Mouse (Mus musculus): ENCODE measurements around the gene Pim1. TPM values are rescaled to one million over a fixed set of nuclear protein-coding genes. Genes with fewer than 3 reads are reported as not detected.

Gene Pim1
- polyA plus RNA-seq, 1 experiment from 2014 or later, result 27.4 TPM

DNA sequence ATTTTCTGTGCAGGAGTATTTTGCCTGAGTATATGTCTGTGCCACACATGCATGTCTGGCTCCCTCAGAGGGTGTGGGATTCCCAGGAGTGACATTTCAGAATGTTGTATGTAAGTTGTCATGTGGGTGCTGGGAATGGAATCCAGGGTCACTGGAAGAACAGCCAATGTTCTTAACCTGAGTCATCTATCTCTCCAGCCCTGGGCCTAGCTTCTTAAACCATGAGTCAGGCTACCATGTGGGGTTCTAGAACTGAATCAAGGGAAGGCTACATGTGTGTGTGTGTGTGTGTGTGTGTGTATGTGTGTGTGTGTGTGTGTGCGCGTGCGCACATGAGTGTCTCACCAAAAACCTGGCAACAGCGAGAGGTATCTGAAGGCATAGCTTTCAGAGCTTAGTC lies 34.1 kb upstream of the Pim1 start:
- no peaks in the 10 kb centered on the region for H3K36me3 ChIP-seq
- no peaks in the 10 kb centered on the region for H3K27me3 ChIP-seq (ENCODE audit: low read depth, poor library complexity, severe bottlenecking)
- no peak overlapping the region for H3K4me3 ChIP-seq
- DNase-seq (ENCODE audit: low spot score), result no peak
- WGBS, result 93% methylated on average over 4 of the region's 4 CpGs
- H3K27ac ChIP-seq, result peak overlapping the region; percentile 91
- 0 out of 2 replicates have a peak, but pooled peaks cover 2% of the 10 kb centered on the region for H3K9me3 ChIP-seq (replicated peaks)
- peaks cover 63% of the 10 kb centered on the region for H3K4me1 ChIP-seq

- no peaks in the 10 kb centered on the region for H3K36me3 ChIP-seq
- no peaks in the 10 kb centered on the region for H3K27me3 ChIP-seq (ENCODE audit: low read depth, poor library complexity, severe bottlenecking)
- no peak for DNase-seq (ENCODE audit: low spot score)
- H3K4me1 ChIP-seq, result peaks cover 61% of the 10 kb centered on the region
- no peak overlapping the region for H3K4me3 ChIP-seq
- peak overlapping the region; percentile 91 for H3K27ac ChIP-seq
- 0 out of 2 replicates have a peak, but pooled peaks cover 2% of the 10 kb centered on the region for H3K9me3 ChIP-seq (replicated peaks)
- 65% methylated on average over 2 of the region's 2 CpGs for WGBS
Measured at GRCm38 (mm10) chr17:29456926-29457325, 33.6 kb upstream of the Pim1 start.

DNA sequence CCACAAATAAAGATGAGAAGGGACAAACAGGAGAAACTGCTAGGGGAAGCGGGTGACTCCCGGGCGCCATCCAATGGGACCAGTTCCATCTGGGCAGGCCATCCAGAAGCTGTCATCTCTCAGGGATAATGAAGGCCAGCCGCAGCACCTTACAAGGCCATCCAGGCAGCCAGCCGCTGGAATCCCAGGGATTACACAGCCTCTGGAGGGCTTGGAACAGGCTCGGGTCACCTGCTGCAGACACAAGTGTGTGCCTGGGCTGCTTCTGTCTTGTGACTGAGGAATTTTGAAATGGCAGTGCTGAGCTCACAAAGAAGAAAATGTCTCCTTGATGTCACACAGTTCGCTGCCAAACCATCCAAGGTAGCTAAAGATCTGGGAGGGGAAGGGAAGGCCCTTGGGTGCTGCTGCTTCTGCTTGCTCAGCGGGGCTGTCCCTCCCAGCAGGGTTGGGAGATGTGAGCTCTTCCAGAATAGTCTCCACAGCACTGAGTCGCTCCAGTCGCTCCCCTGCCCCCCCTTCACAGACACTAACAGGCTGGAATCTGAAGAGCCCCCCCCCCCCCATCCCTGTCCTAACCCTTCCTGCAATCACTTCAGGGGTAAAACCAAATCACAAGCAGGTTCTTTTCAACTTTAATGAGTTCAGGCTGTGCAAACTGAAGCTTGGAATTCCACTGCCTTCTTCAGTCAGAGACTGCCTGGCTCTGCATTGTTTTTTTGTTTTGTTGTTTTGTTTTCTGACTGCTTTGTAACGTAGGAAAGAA lies 32.6 kb upstream of the Pim1 start:
- no peaks in the 10 kb centered on the region for H3K27me3 ChIP-seq (ENCODE audit: low read depth, poor library complexity, severe bottlenecking)
- peak overlapping the region; percentile 22 for H3K4me3 ChIP-seq
- 0 out of 2 replicates have a peak, but pooled peaks cover 2% of the 10 kb centered on the region for H3K9me3 ChIP-seq (replicated peaks)
- peak overlapping the region; percentile 91 for H3K27ac ChIP-seq
- peaks cover 68% of the 10 kb centered on the region for H3K4me1 ChIP-seq
- H3K36me3 ChIP-seq, result no peaks in the 10 kb centered on the region
- peak; percentile 66 for DNase-seq (ENCODE audit: low spot score)
- 16% methylated on average over 11 of the region's 11 CpGs for WGBS

- H3K36me3 ChIP-seq, result no peaks in the 10 kb centered on the region
- H3K9me3 ChIP-seq (replicated peaks), result no peaks in the 10 kb centered on the region
- H3K4me1 ChIP-seq, result peaks cover 84% of the 10 kb centered on the region
- H3K27ac ChIP-seq, result peak overlapping the region; percentile 91
- peak overlapping the region; percentile 43 for H3K4me3 ChIP-seq
- DNase-seq (ENCODE audit: low spot score), result peak; percentile 69
- H3K27me3 ChIP-seq (ENCODE audit: low read depth, poor library complexity, severe bottlenecking), result no peaks in the 10 kb centered on the region
- 2% methylated on average over 24 of the region's 24 CpGs for WGBS
Measured at GRCm38 (mm10) chr17:29459321-29460118, 31.0 kb upstream of the Pim1 start.

GRCm38 (mm10) chr17:29460119-29460505 lies 30.4 kb upstream of the Pim1 start:
- DNase-seq (ENCODE audit: low spot score), result no peak
- H3K4me1 ChIP-seq, result peaks cover 89% of the 10 kb centered on the region
- no peaks in the 10 kb centered on the region for H3K36me3 ChIP-seq

GRCm38 (mm10) chr17:29463627-29464026 lies 26.9 kb upstream of the Pim1 start:
- peak overlapping the region; percentile 49 for H3K4me3 ChIP-seq
- 1% methylated on average over 13 of the region's 13 CpGs for WGBS
- no peaks in the 10 kb centered on the region for H3K27me3 ChIP-seq (ENCODE audit: low read depth, poor library complexity, severe bottlenecking)
- H3K4me1 ChIP-seq, result peaks cover 95% of the 10 kb centered on the region
- H3K36me3 ChIP-seq, result no peaks in the 10 kb centered on the region
- H3K27ac ChIP-seq, result peak overlapping the region; percentile 91
- H3K9me3 ChIP-seq (replicated peaks), result no peaks in the 10 kb centered on the region
- DNase-seq (ENCODE audit: low spot score), result peak; percentile 76

More at GRCm38 (mm10) chr17:29460119-29460505, 30.4 kb upstream of the Pim1 start:
- peak overlapping the region; percentile 91 for H3K27ac ChIP-seq
- no peaks in the 10 kb centered on the region for H3K27me3 ChIP-seq (ENCODE audit: low read depth, poor library complexity, severe bottlenecking)
- no peaks in the 10 kb centered on the region for H3K9me3 ChIP-seq (replicated peaks)
- WGBS, result 21% methylated on average over 5 of the region's 5 CpGs
- peak overlapping the region; percentile 43 for H3K4me3 ChIP-seq

GRCm38 (mm10) chr17:29464068-29464467 lies 26.5 kb upstream of the Pim1 start:
- Histone ChIP-seq H3K36me3 (no peaks in the 10 kb centered on the region), H3K27ac (peak overlapping the region; percentile 91), H3K9me3 (replicated peaks) (no peaks in the 10 kb centered on the region), H3K4me3 (peak overlapping the region; percentile 49), H3K27me3 (ENCODE audit: low read depth, poor library complexity, severe bottlenecking) (no peaks in the 10 kb centered on the region), H3K4me1 (peaks cover 91% of the 10 kb centered on the region)
- peak; percentile 91 for DNase-seq (ENCODE audit: low spot score)
- WGBS, result under 1% methylated on average over 14 of the region's 14 CpGs

- Histone ChIP-seq H3K27me3 (ENCODE audit: low read depth, poor library complexity, severe bottlenecking) (no peaks in the 10 kb centered on the region), H3K9me3 (replicated peaks) (no peaks in the 10 kb centered on the region), H3K4me3 (peak overlapping the region; percentile 49), H3K27ac (peak overlapping the region; percentile 91), H3K4me1 (peaks cover 90% of the 10 kb centered on the region), H3K36me3 (no peaks in the 10 kb centered on the region)
- WGBS, result 3% methylated on average over 17 of the region's 17 CpGs
- peak; percentile 55 for DNase-seq (ENCODE audit: low spot score)
Measured at GRCm38 (mm10) chr17:29464519-29465140, 25.9 kb upstream of the Pim1 start.

DNA sequence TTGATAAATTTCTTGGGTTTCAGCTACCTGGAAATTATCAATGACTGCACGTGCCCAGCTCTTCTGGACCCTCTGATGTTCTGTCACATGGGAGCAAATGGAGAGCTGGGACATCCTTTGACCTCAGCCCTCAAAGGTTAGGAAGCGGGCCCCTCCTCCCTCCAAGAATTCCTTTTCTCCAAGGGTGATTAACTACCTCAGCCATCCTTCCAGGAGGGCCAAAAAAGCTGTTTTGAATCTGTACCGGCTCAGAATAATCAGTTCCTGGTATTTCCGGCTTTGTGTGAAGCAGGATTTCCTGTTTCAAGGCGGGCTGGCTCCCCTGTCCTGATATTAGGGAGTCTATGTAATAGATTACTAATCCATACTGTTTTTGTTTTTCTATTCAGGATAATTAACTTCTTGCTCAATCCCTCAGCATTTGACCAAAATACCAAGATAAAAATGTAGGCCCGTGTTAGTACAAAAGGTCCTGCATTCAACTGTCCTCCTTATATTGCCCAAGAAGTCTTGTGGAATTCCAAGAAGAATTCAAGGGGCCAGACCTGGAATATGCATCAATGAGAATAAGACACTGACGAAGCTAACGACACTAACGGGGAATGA lies 25.0 kb upstream of the Pim1 start:
- Histone ChIP-seq H3K4me3 (no peak overlapping the region), H3K27ac (peak overlapping the region; percentile 91), H3K27me3 (ENCODE audit: low read depth, poor library complexity, severe bottlenecking) (no peaks in the 10 kb centered on the region), H3K4me1 (peaks cover 90% of the 10 kb centered on the region), H3K36me3 (no peaks in the 10 kb centered on the region), H3K9me3 (replicated peaks) (no peaks in the 10 kb centered on the region)
- WGBS, result 3% methylated on average over 9 of the region's 9 CpGs
- peak; percentile 59 for DNase-seq (ENCODE audit: low spot score)

GRCm38 (mm10) chr17:29467030-29467429 lies 23.5 kb upstream of the Pim1 start:
- H3K4me3 ChIP-seq, result peak overlapping the region; percentile 35
- DNase-seq (ENCODE audit: low spot score), result no peak

DNA sequence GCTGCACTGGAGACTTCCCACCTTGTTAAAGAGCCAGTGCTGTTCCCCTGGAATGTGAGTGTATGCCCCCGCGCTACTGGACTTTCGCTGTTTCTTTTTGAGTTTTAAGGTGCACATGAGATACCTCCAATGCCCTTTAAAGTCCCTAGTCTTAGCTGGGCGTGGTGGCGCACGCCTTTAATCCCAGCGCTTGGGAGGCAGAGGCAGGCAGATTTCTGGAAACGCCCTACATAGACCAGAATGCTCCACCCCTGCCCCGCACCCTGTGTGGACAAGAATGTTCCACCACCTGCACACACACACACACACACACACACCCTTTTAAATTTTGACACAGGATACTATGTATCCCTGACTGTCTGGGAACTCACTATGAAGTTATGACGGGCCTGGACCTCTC lies 17.1 kb upstream of the Pim1 start:
- WGBS, result 98% methylated on average over 10 of the region's 10 CpGs
- no peaks in the 10 kb centered on the region for H3K27me3 ChIP-seq (ENCODE audit: low read depth, poor library complexity, severe bottlenecking)
- H3K9me3 ChIP-seq (replicated peaks), result no peaks in the 10 kb centered on the region
- H3K36me3 ChIP-seq, result no peaks in the 10 kb centered on the region
- no peak for DNase-seq (ENCODE audit: low spot score)
- no peak overlapping the region for H3K4me3 ChIP-seq
- H3K27ac ChIP-seq, result no peak overlapping the region
- H3K4me1 ChIP-seq, result peaks cover 18% of the 10 kb centered on the region

More at GRCm38 (mm10) chr17:29467030-29467429, 23.5 kb upstream of the Pim1 start:
- no peaks in the 10 kb centered on the region for H3K36me3 ChIP-seq
- H3K9me3 ChIP-seq (replicated peaks), result no peaks in the 10 kb centered on the region
- WGBS, result 19% methylated on average over 11 of the region's 11 CpGs
- no peaks in the 10 kb centered on the region for H3K27me3 ChIP-seq (ENCODE audit: low read depth, poor library complexity, severe bottlenecking)
- H3K4me1 ChIP-seq, result peaks cover 81% of the 10 kb centered on the region
- peak overlapping the region; percentile 91 for H3K27ac ChIP-seq

GRCm38 (mm10) chr17:29474036-29474435 lies 16.5 kb upstream of the Pim1 start:
- H3K27ac ChIP-seq, result no peak overlapping the region
- no peak overlapping the region for H3K4me3 ChIP-seq
- peaks cover 16% of the 10 kb centered on the region for H3K4me1 ChIP-seq
- 87% methylated on average over 2 of the region's 2 CpGs for WGBS
- no peaks in the 10 kb centered on the region for H3K27me3 ChIP-seq (ENCODE audit: low read depth, poor library complexity, severe bottlenecking)
- DNase-seq (ENCODE audit: low spot score), result no peak
- no peaks in the 10 kb centered on the region for H3K36me3 ChIP-seq
- H3K9me3 ChIP-seq (replicated peaks), result no peaks in the 10 kb centered on the region

All from limb, embryonic 10.5 days (tissue).